Mouse (Mus musculus): ENCODE measurements around the gene Duox1.
"Not testable (repeated sequence)": the region's sequence is repeated elsewhere in the genome, so short reads cannot be mapped to it uniquely, and the experiment has no call there.

The Duox1 gene

DNA sequence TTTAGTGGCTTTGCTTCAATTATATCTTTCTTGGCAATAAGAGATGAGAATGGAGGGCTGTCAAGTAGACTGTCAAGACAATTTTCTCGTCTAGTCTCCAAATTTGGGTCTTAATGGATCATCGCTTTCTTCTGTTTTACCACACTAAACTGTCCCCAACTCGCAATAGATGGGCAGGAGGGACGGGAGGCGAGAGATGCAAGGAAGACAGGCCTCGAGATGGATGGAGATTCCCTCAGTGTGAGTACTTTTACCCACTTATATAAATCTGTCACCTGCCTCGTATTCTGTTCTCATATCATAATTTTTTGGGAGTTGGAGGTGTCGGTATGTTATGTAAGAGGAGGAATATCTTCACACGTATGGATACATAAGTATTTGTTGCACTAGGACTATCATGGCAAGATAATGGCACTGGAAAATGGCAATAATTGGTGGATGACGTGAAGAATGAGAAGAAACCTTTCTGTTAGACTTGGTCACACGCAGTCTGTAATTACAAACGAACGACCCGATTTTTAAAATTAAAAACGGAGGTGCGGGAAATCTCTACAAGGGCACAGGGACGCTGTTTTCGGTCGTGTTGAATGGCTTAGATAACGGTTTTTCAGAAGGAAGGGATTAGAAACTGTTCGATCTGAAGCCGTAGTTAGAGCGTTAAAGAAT lies 59.3 kb downstream of the Duox1 start:
- no peak for DNase-seq (ENCODE audit: low spot score)

DNA sequence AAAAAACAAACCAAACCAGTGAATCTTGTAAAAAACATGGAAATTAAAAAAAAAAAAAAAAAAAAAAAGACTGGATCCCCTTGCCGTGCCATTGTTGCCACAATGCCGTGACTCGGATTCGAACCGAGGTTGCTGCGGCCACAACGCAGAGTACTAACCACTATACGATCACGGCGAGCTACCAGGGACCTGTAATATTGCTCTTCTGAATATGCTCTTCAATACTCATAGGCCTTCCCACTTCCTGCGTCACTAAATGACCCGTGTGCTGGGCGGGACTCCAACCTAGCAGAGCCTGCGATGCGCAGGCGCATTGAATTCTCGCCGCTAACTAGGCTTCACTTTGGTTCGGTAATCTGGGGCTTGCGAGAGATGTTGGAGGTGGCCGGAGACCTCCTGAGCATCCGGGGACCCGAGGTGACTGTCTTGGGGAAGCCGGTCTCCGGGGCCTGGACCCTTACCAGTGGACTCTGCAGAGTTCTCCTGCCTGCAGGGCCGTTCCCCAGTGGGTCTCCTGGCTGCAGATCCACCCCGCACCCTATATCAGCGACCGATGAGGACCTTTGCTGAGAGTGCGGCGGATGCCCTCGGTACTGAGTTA lies 60.0 kb downstream of the Duox1 start:
- peak; percentile 88 for DNase-seq (ENCODE audit: low spot score)

DNA sequence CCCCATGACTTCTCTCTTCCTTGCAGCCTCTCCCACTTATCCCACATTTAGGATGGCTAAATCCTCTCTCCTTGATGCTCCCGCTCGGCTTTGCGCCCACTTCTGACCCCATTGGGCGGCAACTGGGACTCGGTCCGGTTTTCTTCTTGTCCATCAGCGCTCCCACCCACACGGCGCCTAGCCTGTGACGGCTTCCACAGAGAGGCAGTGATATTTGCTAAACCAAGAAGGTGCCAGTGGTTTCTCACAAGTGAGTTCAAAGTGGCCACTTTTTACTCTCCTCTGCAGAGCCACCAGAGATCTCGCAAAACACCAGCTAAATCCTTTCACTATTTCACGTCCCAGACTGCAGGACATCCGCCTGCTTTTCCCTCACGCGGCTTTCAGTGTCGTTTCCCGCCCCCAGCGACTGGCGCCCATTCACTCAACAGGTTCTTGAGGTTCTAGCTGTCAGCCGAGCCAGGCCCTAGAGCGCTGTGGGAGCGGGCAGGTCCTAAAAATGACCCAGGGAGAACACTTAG lies 60.6 kb downstream of the Duox1 start:
- DNase-seq (ENCODE audit: low spot score): peak; percentile 42

DNA sequence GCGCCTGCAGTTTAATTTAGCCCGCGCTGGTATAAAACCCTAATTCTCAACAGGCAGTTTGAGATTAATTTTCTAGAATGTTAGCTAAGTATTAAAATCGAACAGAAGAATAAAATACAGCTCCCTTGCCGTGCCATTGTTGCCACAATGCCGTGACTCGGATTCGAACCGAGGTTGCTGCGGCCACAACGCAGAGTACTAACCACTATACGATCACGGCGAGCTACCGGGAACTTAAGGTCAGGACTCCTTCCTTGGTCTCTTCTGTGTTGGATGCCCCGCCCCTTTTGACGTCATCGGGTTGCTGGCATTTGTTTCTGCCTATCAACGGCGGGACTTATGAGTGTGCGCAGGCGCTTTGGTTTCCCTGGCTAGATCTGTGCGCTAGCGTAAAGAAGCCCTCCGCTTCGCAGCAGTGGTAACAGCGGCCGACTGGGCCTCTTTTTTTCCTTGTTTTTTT lies 61.8 kb downstream of the Duox1 start:
- peak; percentile 98 for DNase-seq (ENCODE audit: low spot score)

DNA sequence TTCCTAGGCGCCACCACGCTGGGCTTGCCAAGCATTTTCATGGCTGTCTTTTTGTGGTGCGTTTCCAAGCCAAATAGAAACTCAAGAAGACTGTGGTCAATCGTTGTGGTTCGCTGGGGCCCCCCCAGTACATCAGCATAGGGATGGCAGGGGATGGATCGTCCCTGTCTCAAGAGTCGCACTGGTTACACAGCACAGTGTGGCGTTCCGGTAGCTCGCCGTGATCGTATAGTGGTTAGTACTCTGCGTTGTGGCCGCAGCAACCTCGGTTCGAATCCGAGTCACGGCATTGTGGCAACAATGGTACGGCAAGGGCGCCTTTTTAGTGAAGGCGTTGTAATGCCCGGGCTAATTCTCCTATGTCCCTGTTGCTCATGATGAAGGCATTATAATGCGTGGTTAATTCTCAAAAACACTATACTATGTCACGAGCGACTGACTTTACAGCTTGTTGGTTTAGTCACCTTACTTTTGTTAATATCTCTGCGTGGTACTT lies 62.3 kb downstream of the Duox1 start:
- DNase-seq (ENCODE audit: low spot score): peak; percentile 73

DNA sequence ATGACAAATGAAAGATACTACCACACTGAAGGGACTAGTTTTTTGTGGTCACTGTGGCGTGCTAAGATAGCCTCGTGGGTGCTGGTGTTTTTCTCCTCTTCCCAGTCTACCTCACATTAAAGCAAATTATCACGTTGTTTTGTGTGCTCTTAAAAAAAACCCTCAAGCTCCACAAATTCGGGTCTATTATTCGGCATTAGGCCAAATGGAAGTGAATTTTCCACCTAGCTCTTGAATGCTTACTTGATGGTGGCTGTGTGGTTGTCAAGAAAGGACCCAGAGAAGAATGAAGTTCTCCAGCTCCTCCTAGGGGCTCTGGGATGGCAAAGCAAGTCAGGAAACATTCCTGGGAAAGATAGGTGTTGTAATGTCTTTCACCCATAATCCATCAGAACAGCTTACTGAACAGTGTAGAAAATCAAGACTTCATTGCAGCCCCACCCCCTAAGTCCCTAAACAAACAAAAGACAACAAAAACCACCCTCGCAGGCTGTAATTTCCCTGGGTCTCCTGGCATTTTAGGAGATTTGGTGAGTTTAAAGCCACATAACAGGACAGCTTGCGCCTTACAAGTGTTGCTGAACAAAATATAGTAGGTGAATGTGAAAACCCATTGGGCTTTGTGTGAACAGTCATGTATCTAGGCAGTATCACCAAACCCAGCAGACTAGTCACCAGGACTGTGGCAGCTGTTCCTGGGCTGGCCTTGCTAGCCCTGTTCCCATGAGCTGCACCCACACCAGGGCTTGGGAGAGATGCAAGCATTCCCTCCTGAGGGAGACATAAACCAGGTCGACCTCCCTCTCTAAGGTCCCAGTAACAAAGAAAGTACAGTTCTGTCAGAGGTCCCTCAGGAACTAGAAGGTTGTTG lies 63.2 kb downstream of the Duox1 start:
- DNase-seq (ENCODE audit: low spot score): no peak

DNA sequence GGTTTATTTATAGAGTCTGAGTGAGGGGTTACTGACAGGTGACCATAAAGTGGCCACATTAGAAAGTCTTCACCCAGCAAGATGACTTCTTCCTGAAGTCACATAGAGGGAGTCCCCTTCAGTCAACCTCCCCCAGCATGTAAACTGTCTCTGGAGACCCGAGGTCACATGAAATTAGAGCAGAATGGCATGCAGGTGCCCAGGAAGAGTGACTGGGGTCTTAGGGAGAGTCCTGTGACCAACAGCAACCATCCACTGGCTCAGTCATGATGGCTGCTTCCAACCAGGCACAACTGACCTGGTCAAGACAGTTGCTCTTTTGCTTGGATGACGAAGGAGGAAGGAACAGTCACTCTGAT lies 63.8 kb downstream of the Duox1 start:
- DNase-seq (ENCODE audit: low spot score): no peak

DNA sequence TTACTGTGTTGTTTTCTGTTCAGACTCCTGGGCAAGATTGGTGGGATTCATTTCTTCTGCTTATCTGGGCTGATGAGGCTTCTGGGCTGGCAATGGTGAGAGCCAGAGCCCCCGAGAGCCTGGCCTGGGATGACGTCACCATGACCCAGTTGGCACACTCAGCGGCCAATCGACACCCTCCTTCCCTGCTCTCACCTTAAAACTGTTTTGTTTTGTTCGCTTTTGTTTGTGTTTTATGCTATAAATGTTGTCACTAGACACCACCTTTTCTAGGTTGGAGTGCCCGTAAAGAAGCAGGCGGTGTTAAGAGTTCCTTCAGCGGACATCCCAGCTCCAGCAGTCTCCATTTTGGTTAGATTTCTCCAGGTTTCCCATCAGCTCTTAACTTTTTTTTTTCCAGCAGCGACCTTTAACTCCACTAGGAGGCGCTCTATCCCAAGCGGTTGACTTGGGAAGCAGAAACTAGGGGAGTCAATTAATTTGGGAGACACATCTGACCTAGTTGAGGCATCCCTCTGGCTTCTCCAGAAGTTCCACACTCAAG lies 65.4 kb downstream of the Duox1 start:
- peak; percentile 45 for DNase-seq (ENCODE audit: low spot score)

DNA sequence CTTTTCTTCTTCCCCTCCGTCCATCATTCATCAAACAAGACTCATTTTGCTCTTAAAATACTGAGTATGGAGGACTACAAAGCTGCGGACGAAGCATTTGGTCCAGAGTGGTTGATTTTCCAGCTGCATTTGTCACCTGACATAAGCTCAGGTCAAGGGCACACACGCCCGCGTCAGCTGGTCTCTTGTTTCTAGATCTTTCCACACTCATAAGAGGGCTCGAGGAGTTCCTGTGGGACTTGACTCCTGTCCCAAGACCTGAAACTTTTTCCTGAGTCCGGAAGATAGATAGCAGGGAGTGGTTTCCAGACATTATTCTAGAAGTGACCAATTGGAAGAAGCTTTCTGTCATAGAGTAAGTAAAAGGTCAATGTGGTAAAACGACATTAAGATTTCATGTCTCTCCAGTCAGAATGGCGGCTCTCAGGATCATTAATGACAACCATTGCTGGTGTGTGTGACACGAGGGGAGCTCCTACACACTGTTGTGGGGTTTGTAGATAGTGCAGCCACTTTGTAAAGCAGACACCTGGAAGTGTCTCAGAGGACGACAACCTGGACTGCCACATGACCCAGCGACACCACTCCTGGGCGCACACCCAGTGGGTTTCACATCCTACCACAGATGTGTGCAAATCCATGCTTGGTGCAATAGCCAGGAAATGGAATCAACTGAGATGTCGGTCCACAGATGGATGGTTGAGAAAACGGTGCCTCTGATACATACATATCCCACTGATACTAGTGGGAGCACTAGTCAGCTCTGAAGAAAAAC lies 66.0 kb downstream of the Duox1 start:
- no peak for DNase-seq (ENCODE audit: low spot score)

DNA sequence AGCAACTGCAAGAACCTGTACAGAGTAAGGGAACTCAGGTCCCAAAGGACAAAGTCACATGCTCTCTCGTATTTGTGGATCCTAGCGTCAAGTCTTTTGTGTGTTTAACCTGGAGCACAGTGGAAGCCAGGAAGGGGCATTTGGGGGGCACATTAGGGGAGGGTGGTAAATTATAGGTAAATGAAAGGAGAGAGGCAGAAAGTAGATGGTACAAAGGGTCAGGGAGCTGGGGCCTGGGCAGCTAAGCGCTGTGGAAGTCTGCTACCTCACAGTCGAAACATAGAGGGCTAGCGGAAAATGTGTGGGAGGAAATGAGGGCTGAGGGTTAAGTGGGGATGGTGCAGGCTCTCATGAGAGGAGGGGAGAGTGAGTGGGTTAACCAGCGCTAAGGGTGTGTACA lies 66.6 kb downstream of the Duox1 start:
- no peak for DNase-seq (ENCODE audit: low spot score)

DNA sequence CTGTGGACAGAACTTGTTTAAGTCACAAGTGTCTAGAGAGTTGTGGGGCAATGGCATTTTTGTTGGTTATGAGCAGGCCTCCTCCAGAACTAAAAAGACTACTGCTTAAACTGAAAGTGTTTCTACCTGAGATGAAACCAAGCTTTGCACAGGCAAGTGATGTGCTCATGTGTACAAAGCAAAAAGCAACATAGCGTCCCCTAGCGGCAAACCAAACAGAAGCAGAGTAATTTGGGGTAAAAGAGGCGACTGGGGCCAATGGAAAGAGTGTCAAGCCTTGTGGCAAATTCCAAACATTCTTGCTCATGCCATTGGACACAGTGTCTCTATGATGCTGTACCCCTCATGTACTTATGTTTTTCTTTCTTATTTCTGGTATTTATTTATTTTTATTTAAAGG lies 69.6 kb downstream of the Duox1 start:
- DNase-seq (ENCODE audit: low spot score): no peak

DNA sequence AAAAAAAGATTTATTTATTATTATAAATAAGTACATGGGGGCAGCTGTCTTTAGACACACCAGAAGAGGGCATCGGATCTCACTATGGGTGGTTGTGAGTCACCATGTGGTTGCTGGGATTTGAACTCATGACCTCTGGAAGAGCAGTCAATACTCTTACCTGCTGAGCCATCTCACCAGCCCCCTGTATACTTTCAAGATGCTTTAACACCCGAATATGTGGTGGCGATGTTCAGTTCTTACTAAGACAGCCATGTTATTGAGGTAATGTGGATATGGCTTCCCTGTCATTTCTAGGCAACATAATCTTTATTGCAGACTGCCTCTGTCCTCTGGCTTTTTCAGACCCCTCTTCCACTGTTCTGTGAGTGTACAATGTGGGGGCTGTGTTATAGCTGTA lies 71.7 kb downstream of the Duox1 start:
- DNase-seq (ENCODE audit: low spot score): not testable (repeated sequence)

DNA sequence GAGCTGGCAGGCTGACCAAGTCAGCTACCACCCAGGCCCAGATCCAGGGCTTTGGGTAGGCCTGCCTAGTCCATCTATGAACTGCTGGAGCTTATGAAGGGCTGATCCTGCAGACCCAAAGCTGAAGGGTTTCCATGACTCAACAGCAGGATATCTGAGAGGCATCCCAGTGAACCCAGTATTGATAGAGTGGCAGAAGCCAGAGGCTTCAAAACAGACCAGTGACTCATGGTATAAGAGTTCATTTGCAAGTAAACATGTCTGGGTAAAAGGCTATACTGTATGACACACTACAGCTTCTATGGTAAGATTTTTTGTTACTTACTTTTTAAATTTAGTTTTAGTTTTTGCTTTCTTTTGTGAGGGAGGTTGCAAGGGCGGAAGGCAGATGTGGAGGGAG lies 80.7 kb downstream of the Duox1 start:
- DNase-seq (ENCODE audit: low spot score): no peak
